Mouse (Mus musculus): ENCODE data around the gene Bap1. TPM values are rescaled to one million over a fixed set of nuclear protein-coding genes. Genes with fewer than 3 reads are reported as not detected.

The Bap1 gene
- polyA plus RNA-seq, 1 experiment from 2014 or later = 136 TPM

DNA sequence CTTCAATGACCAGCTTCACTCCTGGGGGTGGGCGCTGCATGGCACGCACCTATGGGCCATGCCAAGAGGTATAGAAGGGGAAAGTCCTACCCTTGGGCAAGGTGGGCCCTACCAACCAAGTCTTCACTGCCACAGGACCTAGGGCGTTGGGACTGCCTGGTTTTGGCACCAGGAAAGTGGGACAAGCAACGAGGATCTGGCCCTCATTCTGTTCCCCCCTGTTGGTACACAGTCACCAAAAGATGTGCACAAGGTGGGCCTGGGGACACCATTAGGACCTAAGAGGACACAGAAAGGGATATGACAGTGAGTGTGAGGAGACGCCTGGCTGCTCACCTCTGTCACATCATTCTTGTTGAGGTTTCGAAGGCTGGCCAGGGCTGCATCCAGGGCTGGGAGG lies 19.9 kb downstream of the Bap1 start:
- 92% methylated on average over 6 of the region's 6 CpGs for WGBS

DNA sequence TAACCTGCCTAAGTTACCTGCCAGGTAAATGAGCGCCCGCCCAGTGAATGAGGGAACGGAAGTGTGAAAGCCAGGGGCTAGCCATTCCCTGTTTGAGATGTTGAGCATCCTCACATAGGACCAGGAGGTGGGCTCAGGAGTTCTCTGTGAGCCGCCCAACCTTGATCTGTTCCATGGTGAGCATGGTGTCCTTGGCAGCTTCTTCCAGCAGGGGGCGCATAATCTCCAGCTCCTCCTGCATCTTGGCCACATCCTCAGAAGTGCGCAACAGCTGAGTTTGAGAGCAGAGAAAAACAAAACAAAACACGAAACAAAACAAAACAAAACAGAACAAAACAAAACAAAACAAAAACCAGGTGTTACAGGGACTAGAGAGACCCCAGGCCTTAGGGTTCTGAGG lies 20.9 kb downstream of the Bap1 start:
- Histone ChIP-seq H3K27me3 (ENCODE audit: low read depth, poor library complexity, severe bottlenecking) (0 out of 2 replicates have a peak, but pooled peaks cover 3% of the 10 kb centered on the region), H3K4me1 (peaks cover 32% of the 10 kb centered on the region), H3K27ac (replicated peaks) (no peak overlapping the region), H3K4me3 (no peak overlapping the region), H3K9me3 (replicated peaks) (no peaks in the 10 kb centered on the region), H3K36me3 (no peaks in the 10 kb centered on the region)
- peak; percentile 81 for DNase-seq (ENCODE audit: low spot score)
- WGBS = 21% methylated on average over 7 of the region's 7 CpGs

More for the DNA sequence above, 19.9 kb downstream of the Bap1 start:
- H3K9me3 ChIP-seq (replicated peaks) = no peaks in the 10 kb centered on the region
- no peak for DNase-seq (ENCODE audit: low spot score)
- H3K4me3 ChIP-seq = no peak overlapping the region
- H3K4me1 ChIP-seq = peaks cover 33% of the 10 kb centered on the region
- peaks cover 2% of the 10 kb centered on the region; the same call in 1 of the 2 replicates for H3K36me3 ChIP-seq
- 0 out of 2 replicates have a peak, but pooled peaks cover 3% of the 10 kb centered on the region for H3K27me3 ChIP-seq (ENCODE audit: low read depth, poor library complexity, severe bottlenecking)
- no peak overlapping the region for H3K27ac ChIP-seq (replicated peaks)

DNA sequence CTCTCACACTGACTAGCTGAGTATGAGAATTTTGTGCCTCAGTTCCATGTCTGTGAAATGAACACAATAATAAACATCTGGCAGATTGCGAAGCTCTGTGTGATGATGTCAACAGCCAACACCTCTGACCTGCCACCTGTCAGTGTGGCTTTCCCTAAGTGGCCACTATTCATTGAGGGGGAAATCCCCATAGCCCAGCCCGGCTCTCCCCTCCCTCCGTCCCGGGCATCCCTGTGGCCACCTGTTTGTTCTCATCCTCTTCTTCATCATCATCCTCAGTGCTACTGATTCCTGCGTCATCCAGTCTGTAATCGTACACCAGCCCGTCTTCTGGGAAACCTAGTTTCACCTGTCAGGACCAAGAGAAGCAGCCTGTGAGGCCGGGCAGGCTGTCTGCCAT lies 34.5 kb downstream of the Bap1 start:
- no peak overlapping the region for H3K27ac ChIP-seq (replicated peaks)
- H3K36me3 ChIP-seq = no peaks in the 10 kb centered on the region
- H3K4me1 ChIP-seq = no peaks in the 10 kb centered on the region
- no peaks in the 10 kb centered on the region for H3K27me3 ChIP-seq (ENCODE audit: low read depth, poor library complexity, severe bottlenecking)
- H3K4me3 ChIP-seq = no peak overlapping the region
- no peaks in the 10 kb centered on the region for H3K9me3 ChIP-seq (replicated peaks)
- 84% methylated on average over 8 of the region's 8 CpGs for WGBS
- no peak for DNase-seq (ENCODE audit: low spot score)

Other genes with a start within 250 kb of the Bap1 start
- 274 and 277 TPM in 2 replicates for gene Spcs1, start 249.8 kb upstream of the Bap1 start, polyA plus RNA-seq (2016; fragmentation: Nextera tagmentation; extraction: Ambion mirVana)
- 158 and 170 TPM in 2 replicates for gene Pbrm1, start 232.3 kb upstream of the Bap1 start, polyA plus RNA-seq (2016; fragmentation: Nextera tagmentation; extraction: Ambion mirVana)
- gene Gnl3, start 232.3 kb upstream of the Bap1 start, polyA plus RNA-seq (2016; fragmentation: Nextera tagmentation; extraction: Ambion mirVana) = 94.0 and 121 TPM in 2 replicates
- 63.1 and 64.3 TPM in 2 replicates for gene Smim4, start 122.5 kb upstream of the Bap1 start, polyA plus RNA-seq (2016; fragmentation: Nextera tagmentation; extraction: Ambion mirVana)
- 543 and 572 TPM in 2 replicates for gene Nt5dc2, start 120.4 kb upstream of the Bap1 start, polyA plus RNA-seq (2016; fragmentation: Nextera tagmentation; extraction: Ambion mirVana)
- 18.0 and 23.7 TPM in 2 replicates for gene Stab1, start 82.8 kb upstream of the Bap1 start, polyA plus RNA-seq (2016; fragmentation: Nextera tagmentation; extraction: Ambion mirVana)
- 0.80 and 1.1 TPM in 2 replicates for gene Tnnc1, start 43.1 kb upstream of the Bap1 start, polyA plus RNA-seq (2016; fragmentation: Nextera tagmentation; extraction: Ambion mirVana)
- 391 and 448 TPM in 2 replicates for gene Nisch, start 34.5 kb upstream of the Bap1 start, polyA plus RNA-seq (2016; fragmentation: Nextera tagmentation; extraction: Ambion mirVana)
- gene Sema3g, start 33.6 kb upstream of the Bap1 start, polyA plus RNA-seq (2016; fragmentation: Nextera tagmentation; extraction: Ambion mirVana) = 0.51 and 1.0 TPM in 2 replicates
- 13.4 and 13.5 TPM in 2 replicates for gene Phf7, start 133 bp upstream of the Bap1 start, polyA plus RNA-seq (2016; fragmentation: Nextera tagmentation; extraction: Ambion mirVana)
- 7.4 and 7.7 TPM in 2 replicates for gene Dnah1, start 72.4 kb downstream of the Bap1 start, polyA plus RNA-seq (2016; fragmentation: Nextera tagmentation; extraction: Ambion mirVana)
- 28.9 and 35.5 TPM in 2 replicates for gene Capn7, start 85.2 kb downstream of the Bap1 start, polyA plus RNA-seq (2016; fragmentation: Nextera tagmentation; extraction: Ambion mirVana)
- 17.3 and 22.8 TPM in 2 replicates for gene Sh3bp5, start 184.6 kb downstream of the Bap1 start, polyA plus RNA-seq (2016; fragmentation: Nextera tagmentation; extraction: Ambion mirVana)
- 21.6 and 21.8 TPM in 2 replicates for gene Eaf1, start 242.9 kb downstream of the Bap1 start, polyA plus RNA-seq (2016; fragmentation: Nextera tagmentation; extraction: Ambion mirVana)
- 80.7 and 81.5 TPM in 2 replicates for gene Mettl6, start 243.6 kb downstream of the Bap1 start, polyA plus RNA-seq (2016; fragmentation: Nextera tagmentation; extraction: Ambion mirVana)